Mouse (Mus musculus) Muller cell, postnatal 12 days (primary cell): ENCODE data around the gene Gm10964.
"Not testable (repeated sequence)": the region's sequence is repeated elsewhere in the genome, so short reads cannot be mapped to it uniquely, and the experiment has no call there.

ENCODE experiments used
- DNase-seq: peaks from one replicate; pipeline ENCODE4 v3.0.0-alpha.2; 2015; ENCODE audit errors: inconsistent ontology term

Gm10964 gene

DNA sequence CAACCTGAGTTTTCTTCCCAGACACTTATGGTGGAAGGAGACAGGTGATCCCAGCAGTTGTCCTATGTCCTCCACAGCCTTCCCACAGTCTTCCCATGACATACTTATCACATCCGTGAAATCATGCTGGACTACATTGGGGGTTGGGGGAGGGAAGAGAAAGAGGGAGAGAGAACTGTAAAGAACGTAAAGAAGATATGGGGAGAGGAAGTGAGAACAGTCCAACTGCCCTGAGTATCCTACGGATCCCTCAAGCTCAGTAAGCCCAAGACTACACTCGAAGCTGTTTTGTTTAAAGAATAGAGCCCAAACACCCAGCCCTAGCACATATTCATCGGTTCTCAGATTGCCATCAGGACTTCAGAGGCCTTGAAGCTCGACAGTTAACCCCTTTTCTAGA, 39.5 kb downstream of the Gm10964 start:
- DNase-seq, result no peak

DNA sequence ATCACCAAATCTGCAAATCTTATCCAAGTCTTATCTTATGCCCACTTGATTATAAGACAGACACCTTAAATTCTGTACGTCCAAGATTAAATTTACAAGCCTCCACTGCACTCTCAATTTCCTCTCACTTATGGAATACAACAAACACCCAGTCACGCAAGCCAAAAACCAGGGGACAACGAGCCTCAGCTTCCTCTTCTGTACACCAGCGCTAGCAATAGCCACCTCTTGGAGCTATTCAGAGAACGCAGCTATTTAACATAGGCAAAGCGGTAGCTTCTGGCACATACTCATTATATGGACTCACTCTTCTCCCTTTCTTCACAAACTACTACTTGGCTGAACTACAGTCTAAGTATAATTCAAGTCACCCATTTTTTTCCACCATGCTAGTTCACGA, 40.0 kb downstream of the Gm10964 start:
- no peak for DNase-seq

DNA sequence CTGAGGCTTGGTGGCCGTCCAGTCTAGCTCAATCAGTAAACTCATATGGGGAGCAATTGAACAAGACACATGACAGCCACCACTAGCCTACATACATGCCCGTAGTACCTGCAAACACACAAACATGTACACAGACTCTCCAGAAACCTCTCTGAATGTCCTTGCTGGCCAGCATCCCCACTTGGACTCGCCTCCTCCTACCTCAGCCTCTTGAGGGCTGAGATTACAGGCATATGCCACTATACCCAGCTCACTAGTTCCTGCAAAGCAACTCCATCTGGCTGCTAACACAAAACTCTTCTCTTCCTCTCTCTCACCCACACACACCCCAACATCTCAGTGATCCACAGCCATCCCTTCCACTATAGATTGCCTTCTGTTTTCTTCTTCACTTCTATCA, 41.1 kb downstream of the Gm10964 start:
- DNase-seq, result no peak

- DNase-seq, result no peak
These were observed 41.6 kb downstream of the Gm10964 start for GRCm38 (mm10) chr3:103780777-103781176.

DNA sequence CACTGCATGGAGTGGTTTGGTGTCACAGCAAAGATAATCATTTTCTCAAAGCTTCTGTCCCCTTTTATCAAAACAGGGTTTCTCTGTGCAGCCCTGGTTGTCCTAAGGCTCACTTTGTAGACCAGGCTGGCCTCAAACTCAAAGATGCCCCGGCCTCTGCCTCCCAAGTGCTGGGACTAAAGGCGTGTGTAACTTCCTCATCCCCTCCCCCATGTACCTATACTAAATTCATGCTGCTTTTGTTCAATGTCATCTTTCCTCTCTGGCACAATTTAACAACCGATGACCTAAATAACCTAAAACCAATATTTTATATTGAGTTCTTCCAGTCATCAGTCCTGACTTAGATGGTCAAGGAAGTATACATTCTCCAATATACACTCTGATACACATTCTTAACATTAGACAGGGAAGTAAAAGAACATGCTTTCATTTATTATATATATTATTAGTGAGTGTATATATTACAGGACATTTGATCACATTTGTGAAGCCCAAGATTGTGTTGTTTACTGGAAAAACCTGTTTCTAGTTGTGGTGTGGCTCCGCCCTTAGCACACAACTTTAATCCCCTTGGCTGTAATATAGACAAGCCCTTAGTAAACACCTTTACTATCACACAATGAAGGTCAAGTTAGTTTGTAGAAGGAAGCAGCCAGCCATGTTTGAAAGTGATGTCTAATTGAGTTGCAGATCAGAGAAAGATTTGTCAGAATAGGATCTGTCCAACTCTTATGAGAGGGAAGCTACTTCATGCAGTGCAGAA, 43.9 kb downstream of the Gm10964 start:
- DNase-seq, result no peak

DNA sequence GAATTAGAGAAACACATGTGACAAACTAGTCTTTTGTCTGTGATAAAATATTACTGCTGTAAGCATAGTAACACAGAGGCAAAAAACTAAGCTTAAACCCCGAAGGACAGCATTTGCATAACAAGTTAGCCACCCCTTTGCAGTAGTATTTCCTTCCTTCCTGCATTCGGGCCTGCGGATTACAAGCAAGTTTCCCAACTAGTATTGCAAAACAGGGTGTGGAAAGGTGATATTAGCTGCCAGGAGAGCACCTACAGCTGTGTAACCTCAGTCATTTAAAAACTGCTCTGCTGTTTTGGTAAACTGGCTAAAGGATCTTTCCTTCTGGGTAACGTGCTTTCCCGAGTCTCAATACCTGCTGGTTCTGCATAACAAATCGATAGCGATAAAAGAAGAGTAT, 48.1 kb downstream of the Gm10964 start:
- no peak for DNase-seq

- no peak for DNase-seq
These were observed 49.9 kb downstream of the Gm10964 start for GRCm38 (mm10) chr3:103789096-103789495.

GRCm38 (mm10) chr3:103789891-103790345, 50.8 kb downstream of the Gm10964 start:
- DNase-seq, result peak; percentile 84

DNA sequence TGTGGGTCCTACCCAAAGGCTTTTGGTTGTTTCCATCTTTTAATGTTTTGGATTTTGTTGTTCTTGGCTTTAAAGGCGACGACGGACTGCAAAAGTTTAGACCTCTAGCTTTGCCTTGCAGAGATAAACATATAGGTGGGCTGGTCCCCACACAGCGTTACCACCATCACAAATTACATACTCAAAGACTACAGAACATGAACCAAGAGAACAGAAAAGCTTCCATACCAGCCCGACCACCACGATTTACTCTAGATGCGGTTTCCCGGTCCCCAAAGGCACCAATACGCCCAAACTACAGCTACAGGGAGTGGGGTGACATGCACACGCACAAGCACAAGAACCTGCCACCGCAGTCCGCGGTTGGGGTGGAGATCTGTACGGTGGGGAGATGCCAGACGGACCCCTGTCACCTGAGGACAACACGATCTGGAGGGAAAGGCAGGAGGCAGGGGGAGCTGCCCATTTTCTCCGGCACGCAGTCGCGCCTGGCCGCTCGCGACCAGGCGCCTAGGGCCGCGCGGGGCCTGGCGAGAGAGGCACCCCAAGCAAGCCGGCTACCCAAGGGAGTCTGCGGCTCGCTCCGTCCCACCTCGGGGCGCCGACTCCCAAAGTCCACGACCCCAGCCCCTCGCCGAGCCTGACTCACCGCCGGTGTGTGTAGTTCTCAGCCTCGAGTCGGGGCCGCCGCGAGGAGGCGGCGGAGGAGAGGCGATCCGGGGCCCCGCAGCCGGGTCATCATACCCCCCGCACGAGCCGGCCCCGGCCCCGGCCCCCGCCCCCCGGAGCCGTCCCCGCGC, 51.4 kb downstream of the Gm10964 start:
- peak; percentile 54 for DNase-seq

DNA sequence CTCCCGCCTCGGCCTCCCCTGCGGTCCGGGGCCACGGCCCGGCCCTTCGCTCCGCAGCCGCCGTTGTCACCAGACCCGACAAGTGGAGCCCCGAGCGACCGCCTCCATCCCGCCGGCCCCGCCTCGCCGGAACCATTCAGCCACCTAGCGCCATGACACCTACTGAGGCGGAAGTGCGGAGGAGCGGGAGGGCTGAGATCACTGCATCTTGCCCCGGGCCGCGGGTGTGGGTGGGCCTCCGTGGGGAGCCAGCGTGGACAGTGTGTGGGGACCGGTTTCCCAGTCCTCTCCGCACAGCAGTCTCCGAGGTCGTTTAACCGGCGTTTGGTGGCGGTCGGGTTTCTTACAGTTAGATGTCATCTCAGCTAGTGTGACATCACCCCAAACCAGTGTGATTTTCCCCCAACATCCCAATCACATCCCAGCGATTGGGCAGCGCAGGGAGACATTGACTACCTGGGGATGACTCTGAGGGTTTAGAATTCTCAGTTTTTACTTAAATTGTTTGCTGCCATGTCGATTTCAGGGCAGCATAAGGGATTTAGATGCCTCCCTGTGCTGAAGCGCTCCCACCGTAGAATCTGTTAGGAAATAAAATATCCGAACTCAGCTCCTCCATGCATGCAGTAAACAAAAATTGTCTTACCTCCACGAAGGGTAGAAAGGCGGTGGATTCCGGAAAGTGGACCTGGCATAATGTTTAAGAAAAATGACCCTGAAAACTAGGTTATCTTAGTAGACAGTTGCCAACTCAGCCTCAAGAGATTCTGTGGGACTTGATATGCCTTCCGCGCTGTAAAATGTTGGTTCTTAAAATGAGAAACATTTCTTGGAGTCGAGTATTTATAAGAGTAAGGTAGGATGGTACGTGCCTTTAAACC, 52.3 kb downstream of the Gm10964 start, which contains the start of gene Hipk1:
Gene Hipk1 (minus strand): TSS at position 334 of the 881 bp plus-strand sequence.
- peak; percentile 96 for DNase-seq

DNA sequence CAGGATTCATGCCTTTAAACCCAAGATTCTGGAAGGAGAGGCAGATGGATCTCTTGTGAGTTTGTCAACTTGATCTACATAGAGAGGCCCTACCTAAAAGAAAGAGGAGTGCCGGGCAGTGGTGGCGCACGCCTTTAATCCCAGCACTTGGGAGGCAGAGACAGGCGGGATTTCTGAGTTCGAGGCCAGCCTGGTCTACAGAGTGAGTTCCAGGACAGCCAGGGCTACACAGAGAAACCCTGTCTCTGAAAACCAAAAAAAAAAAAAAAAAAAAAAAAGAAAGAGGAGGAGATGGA, 52.9 kb downstream of the Gm10964 start:
- DNase-seq, result not testable (repeated sequence)

- DNase-seq, result no peak
These were observed 53.4 kb downstream of the Gm10964 start for GRCm38 (mm10) chr3:103792566-103792965.
